Mouse (Mus musculus): ENCODE measurements at regions not wholly inside any gene's neighbourhood (a gene's known extent, or its start where the extent isn't known, plus 50 kb on each side); places are given as distances from the start of the nearest gene placed in this dataset.
"Not testable (repeated sequence)": the region's sequence is repeated elsewhere in the genome, so short reads cannot be mapped to it uniquely, and the experiment has no call there.

DNA sequence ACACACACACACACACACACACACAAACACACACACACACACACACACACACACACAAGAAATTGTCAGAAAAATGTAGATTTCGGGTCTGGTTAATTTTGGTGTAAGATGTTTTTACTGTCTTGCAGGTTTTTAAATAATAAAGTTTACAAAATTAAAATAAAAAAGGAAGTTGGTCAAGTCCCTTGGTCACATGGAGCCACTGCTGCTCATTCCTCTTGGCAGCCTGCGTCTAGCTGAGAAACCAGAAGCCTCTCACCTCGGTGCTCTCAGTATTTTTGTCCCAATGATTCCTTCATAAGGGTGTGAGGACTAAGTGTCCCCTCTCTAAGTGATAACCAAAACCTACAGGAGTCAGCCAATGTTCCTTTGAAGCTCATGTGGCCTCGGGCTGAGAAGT lies 76.8 kb upstream of the Smg1 start:
- no peaks in the 10 kb centered on the region for H3K9me3 ChIP-seq
- no peak overlapping the region for H3K9ac ChIP-seq
- 90% methylated on average over 4 of the region's 4 CpGs for WGBS
- no peak for ATAC-seq (ENCODE audit: low FRiP score, low read depth)
- H3K4me1 ChIP-seq = no peaks in the 10 kb centered on the region
- no peak overlapping the region for H3K27ac ChIP-seq
- 0 out of 2 replicates have a peak, but pooled peaks cover 4% of the 10 kb centered on the region for H3K27me3 ChIP-seq (replicated peaks)
- no peak overlapping the region for H3K4me2 ChIP-seq (replicated peaks)
- H3K36me3 ChIP-seq = no peaks in the 10 kb centered on the region
- H3K4me3 ChIP-seq = no peak overlapping the region

DNA sequence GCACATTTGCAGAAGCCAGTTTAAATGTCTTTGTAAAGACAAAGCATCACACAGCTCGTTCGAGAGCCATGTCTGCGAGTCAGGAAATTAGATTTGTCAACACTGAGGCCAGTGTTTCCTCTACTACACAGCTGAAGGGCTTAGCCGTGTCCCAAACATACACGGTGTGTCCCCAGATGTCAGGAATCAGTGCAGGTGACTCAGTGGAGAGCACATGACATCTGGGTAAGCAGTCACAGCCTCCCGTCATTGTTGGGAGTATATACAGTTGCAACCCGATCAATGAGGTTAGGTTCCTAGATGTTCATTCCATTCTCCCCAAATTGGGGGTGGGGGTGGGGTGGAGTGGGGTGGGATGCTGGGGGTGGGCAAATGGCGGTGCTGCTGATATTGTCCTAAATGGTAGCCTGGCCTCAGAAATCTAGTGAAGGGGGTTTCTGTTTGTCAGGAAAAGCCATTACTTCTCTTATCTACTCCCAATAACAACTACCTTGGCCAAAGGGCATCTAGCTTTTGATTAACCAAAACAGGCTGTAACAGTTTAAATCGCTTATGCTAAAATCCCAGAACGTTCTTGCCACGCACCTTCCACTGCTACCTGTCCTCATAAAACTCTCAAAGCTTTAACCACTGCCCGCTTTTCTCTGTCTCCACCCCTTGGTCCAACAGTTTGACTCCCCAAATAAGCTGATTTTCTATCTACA lies 75.1 kb upstream of the Smg1 start:
- no peak for ATAC-seq (ENCODE audit: low FRiP score, low read depth)
- Histone ChIP-seq H3K4me3 (no peak overlapping the region), H3K27me3 (replicated peaks) (0 out of 2 replicates have a peak, but pooled peaks cover 4% of the 10 kb centered on the region), H3K9ac (no peak overlapping the region), H3K27ac (no peak overlapping the region), H3K4me2 (replicated peaks) (no peak overlapping the region), H3K4me1 (no peaks in the 10 kb centered on the region), H3K36me3 (no peaks in the 10 kb centered on the region), H3K9me3 (no peaks in the 10 kb centered on the region)
- WGBS = 84% methylated on average over 12 of the region's 12 CpGs

DNA sequence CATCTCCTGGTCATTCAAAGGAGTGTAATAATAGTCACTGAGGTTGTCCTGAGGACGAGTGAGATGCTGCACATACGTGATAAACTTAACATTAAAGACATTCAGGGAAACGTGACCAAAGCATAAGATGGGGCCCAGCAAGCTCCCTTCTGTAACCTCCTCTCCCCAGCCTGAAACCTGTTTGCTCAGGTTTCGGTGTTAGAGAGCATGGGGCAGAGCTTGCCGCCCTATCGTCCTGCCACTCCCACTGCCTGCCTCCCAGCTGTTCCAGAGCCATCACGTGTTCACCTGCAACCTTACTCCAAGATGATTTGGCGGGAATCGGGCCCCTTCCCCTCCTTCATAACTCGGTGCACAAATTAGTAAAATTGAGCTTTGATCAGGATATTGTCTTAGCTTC lies 71.4 kb upstream of the Smg1 start:
- not testable (repeated sequence) for H3K27me3 ChIP-seq (replicated peaks); H3K4me1 ChIP-seq
- WGBS = 72% methylated on average over 10 of the region's 10 CpGs

DNA sequence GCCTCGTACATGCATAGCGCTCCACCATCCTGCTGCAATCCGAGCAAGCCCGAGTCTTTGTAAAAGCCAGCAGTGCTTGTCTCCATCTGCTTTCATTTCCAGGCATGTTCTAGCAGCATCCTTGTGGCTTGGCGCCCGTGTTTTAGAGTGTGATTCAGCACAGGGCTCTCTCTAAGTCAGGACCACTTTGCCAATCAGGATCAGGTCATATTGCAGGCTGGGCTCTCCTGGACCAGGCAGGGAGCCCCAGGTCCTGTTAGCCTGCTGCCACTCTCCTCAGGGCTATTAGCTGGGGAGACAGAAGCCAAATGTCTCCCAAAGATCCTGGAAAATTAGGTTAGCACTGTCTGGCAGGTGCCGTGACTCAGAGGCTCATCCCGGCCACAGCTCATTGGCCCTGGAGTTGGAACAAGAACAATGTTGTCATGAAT lies 70.8 kb upstream of the Smg1 start:
- Histone ChIP-seq H3K4me3 (no peak overlapping the region), H3K4me2 (replicated peaks) (no peak overlapping the region), H3K36me3 (no peaks in the 10 kb centered on the region), H3K4me1 (no peaks in the 10 kb centered on the region), H3K27ac (no peak overlapping the region), H3K9me3 (no peaks in the 10 kb centered on the region), H3K9ac (no peak overlapping the region), H3K27me3 (replicated peaks) (no peaks in the 10 kb centered on the region)
- no peak for ATAC-seq (ENCODE audit: low FRiP score, low read depth)
- WGBS = 86% methylated on average over 8 of the region's 8 CpGs

More for the DNA sequence above, 71.4 kb upstream of the Smg1 start:
- not testable (repeated sequence) for H3K9me3 ChIP-seq; H3K27ac ChIP-seq; H3K4me2 ChIP-seq (replicated peaks); H3K4me3 ChIP-seq; H3K9ac ChIP-seq; ATAC-seq (ENCODE audit: low FRiP score, low read depth); H3K36me3 ChIP-seq

DNA sequence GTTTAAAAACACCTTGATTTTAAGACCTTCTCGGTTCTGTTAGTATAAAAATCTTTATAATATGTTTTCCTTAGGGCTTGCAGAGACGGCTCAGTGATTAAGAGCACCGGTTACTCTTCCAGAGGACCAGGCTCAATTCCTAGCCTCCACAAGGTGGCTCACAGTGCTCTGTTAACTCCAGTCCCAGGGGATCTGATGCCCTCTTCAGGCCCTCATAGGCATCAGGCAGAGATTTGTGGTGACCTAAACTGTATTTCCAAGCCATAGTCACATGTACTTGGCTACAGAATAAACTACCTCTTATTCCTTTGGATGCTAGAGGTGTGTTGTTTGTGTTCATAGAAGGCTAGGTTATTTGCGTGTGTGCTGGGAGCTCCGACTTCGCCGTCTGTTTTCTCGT lies 70.3 kb upstream of the Smg1 start:
- Histone ChIP-seq H3K9me3 (no peaks in the 10 kb centered on the region), H3K4me3 (no peak overlapping the region), H3K36me3 (no peaks in the 10 kb centered on the region), H3K4me1 (no peaks in the 10 kb centered on the region), H3K9ac (no peak overlapping the region), H3K27me3 (replicated peaks) (no peaks in the 10 kb centered on the region), H3K27ac (no peak overlapping the region), H3K4me2 (replicated peaks) (no peak overlapping the region)
- no peak for ATAC-seq (ENCODE audit: low FRiP score, low read depth)
- WGBS = 78% methylated on average over 8 of the region's 8 CpGs

DNA sequence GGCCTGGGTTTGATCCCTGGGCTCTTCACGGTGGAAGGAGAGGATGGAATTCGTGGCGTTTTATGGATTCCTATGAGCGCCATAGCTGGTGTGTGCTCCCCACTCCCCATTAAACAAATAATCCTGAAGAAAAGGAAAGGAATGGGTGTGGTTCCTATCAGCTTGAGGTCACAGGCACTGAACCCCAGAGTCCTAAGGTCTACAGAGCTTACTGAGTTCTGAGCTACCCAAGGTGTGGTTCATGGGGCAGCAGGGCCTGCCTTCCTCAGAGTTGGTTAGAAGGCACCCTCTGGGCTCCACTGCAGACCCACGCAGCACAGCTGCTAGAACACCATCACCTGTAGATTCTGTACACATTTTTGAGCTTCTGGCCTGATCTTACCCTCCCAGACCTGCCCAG lies 66.3 kb upstream of the Smg1 start:
- ATAC-seq (ENCODE audit: low FRiP score, low read depth) = no peak
- H3K4me1 ChIP-seq = no peaks in the 10 kb centered on the region
- no peak overlapping the region for H3K9ac ChIP-seq
- H3K36me3 ChIP-seq = no peaks in the 10 kb centered on the region
- H3K4me3 ChIP-seq = no peak overlapping the region
- H3K4me2 ChIP-seq (replicated peaks) = no peak overlapping the region
- no peak overlapping the region for H3K27ac ChIP-seq
- no peaks in the 10 kb centered on the region for H3K9me3 ChIP-seq
- no peaks in the 10 kb centered on the region for H3K27me3 ChIP-seq (replicated peaks)
- 81% methylated on average over 5 of the region's 5 CpGs for WGBS

DNA sequence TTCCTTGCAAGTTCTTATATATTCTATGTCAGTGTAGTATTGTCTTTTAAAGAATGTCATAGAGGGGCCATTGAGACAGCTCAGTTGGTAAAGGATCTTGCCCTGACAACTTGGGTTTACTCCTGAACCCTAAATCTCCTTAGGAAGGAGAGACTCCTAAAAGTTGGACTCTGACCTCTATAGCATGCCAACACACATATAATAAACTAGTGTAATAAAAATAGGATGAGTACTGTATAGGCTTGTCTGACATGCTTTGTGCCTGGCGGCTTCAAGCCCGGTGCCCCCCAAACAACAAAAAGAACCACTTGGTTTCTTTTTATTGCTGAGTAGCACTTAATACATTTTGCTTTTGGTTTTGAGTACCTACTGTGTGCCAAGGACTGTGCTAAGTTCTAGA lies 65.4 kb upstream of the Smg1 start:
- Histone ChIP-seq H3K27ac (no peak overlapping the region), H3K4me3 (no peak overlapping the region), H3K9me3 (no peaks in the 10 kb centered on the region), H3K4me2 (replicated peaks) (no peak overlapping the region), H3K4me1 (no peaks in the 10 kb centered on the region), H3K27me3 (replicated peaks) (no peaks in the 10 kb centered on the region), H3K36me3 (no peaks in the 10 kb centered on the region), H3K9ac (no peak overlapping the region)
- 91% methylated on average over 2 of the region's 2 CpGs for WGBS
- ATAC-seq (ENCODE audit: low FRiP score, low read depth) = no peak

DNA sequence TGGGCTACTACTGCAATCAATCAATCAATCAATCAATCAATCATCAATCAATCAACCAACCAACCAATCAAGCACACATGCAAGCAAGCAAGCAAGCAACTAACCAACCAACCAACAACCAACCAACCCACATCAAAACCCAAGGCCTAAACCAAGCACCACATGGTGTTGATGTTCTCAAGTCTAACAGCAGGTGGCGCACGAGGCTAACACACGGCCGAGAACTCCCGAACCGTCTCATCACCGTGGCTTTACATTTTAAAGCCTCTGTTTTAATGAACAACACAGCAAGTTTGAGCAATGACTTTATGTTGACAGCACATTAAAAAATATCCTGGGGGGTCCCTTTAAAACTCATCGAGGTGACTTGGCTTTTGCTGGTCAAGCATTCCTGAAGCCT lies 61.3 kb upstream of the Smg1 start:
- Histone ChIP-seq H3K4me1 (no peaks in the 10 kb centered on the region), H3K9me3 (no peaks in the 10 kb centered on the region), H3K9ac (no peak overlapping the region), H3K27ac (no peak overlapping the region), H3K4me2 (replicated peaks) (0 out of 2 replicates have a peak overlapping the region, but pooled peaks have one; percentile 18), H3K36me3 (no peaks in the 10 kb centered on the region), H3K27me3 (replicated peaks) (no peaks in the 10 kb centered on the region), H3K4me3 (no peak overlapping the region)
- under 1% methylated on average over 8 of the region's 8 CpGs for WGBS
- ATAC-seq (ENCODE audit: low FRiP score, low read depth) = no peak

DNA sequence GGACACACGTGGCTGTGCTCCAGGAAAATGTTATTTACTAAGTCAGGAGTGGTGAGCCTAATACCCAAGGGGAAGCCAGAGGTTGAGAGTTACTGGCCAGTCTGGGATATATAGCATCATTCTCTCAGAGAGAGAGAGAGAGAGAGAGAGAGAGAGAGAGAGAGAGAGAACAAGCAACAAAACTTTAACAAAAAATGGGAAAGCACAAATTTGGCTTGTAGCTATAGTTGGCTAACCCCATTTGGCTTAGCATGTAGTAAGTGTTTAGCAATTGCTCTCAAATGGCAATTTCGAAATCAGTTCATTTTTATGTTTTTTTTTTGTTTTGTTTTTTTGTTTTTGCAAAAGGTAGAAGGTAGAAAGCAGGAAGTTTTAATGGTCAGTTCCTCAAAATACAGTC lies 60.9 kb upstream of the Smg1 start:
- H3K9me3 ChIP-seq = no peaks in the 10 kb centered on the region
- ATAC-seq (ENCODE audit: low FRiP score, low read depth) = no peak
- no peak overlapping the region for H3K9ac ChIP-seq
- no peaks in the 10 kb centered on the region for H3K27me3 ChIP-seq (replicated peaks)
- no peak overlapping the region for H3K4me2 ChIP-seq (replicated peaks)
- 71% methylated on average over 2 of the region's 2 CpGs for WGBS
- no peaks in the 10 kb centered on the region for H3K36me3 ChIP-seq
- no peaks in the 10 kb centered on the region for H3K4me1 ChIP-seq
- H3K27ac ChIP-seq = no peak overlapping the region
- no peak overlapping the region for H3K4me3 ChIP-seq

DNA sequence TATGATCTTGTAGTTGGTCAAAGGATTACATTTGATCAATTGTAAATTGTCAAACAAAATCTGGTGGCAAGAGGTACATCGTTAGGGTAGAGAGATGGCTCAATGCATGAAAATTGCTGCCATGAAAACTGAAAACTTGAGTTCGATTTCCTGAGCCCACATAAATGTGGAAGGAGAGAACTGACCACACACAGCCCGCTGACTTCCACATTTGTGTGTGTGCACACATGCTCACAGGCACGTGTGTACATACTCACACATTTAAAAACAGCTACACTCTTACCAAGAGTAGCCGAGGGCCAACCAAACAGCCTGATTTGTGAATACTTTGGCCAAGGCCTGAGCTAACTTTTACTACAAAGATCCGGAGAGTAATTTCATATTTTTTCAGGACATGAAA lies 60.5 kb upstream of the Smg1 start:
- H3K4me3 ChIP-seq = no peak overlapping the region
- 87% methylated on average over 6 of the region's 6 CpGs for WGBS
- H3K4me2 ChIP-seq (replicated peaks) = no peak overlapping the region
- no peaks in the 10 kb centered on the region for H3K4me1 ChIP-seq
- no peaks in the 10 kb centered on the region for H3K27me3 ChIP-seq (replicated peaks)
- no peak overlapping the region for H3K27ac ChIP-seq
- no peaks in the 10 kb centered on the region for H3K36me3 ChIP-seq
- no peak for ATAC-seq (ENCODE audit: low FRiP score, low read depth)
- H3K9ac ChIP-seq = no peak overlapping the region
- no peaks in the 10 kb centered on the region for H3K9me3 ChIP-seq

DNA sequence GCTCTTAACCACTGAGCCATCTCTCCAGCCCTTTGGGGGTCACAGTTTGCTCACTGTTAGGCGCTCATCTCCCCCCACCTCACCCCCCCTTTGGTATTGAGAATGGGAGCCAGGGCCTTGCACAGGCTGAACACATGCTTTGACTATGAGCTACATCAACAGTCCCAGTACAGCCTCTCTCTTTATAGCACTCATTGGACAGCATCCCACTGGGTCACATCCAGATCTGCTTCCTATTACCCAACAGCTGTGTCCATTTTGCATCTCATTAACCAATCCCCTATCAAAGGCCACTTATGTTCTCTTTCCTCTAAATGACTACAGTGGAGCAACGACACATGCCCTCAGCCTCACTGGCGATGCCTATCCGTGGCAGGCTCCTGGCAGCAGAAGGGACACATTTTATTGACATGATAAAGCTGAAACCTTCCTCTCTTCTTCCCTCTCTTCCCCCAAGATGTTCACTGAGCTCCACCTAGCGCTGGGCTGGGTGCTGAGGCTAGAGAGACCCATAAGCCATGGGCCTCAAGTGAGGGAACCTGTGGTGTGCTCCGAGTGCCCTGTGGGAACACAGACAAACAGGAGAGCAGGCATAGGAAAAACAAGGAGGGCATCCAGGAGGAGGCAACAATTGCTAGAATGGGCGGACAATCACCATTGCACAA lies 57.3 kb upstream of the Smg1 start:
- Histone ChIP-seq H3K9me3 (no peaks in the 10 kb centered on the region), H3K36me3 (no peaks in the 10 kb centered on the region), H3K27me3 (replicated peaks) (no peaks in the 10 kb centered on the region), H3K9ac (no peak overlapping the region), H3K4me3 (no peak overlapping the region), H3K4me2 (replicated peaks) (no peak overlapping the region), H3K4me1 (0 out of 2 replicates have a peak, but pooled peaks cover 5% of the 10 kb centered on the region), H3K27ac (no peak overlapping the region)
- WGBS = 69% methylated on average over 7 of the region's 7 CpGs
- ATAC-seq (ENCODE audit: low FRiP score, low read depth) = no peak

DNA sequence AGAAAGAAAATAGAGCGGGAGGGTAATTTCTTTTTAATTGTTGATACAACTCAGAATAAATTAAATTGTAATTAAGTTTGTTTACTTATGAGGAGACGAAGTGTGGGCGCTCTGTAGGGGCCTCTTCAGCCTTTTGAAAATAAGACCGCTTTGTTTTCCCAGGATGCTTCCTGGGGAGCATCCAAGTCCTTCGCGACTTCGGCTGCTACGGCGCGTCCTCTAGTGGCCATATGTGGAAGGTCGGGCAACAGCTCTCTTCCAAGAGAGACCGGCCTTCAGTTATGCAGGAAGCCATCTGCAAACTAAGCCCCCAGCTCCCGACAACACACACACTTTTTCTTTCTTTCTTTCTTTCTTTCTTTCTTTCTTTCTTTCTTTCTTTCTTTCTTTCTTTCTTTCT lies 54.1 kb upstream of the Smg1 start:
- H3K4me1 ChIP-seq = 0 out of 2 replicates have a peak, but pooled peaks cover 5% of the 10 kb centered on the region
- H3K9me3 ChIP-seq = peaks cover 8% of the 10 kb centered on the region; the same call in 1 of the 2 replicates
- ATAC-seq (ENCODE audit: low FRiP score, low read depth) = peak; percentile 59
- no peak overlapping the region for H3K9ac ChIP-seq
- WGBS = under 1% methylated on average over 13 of the region's 13 CpGs
- no peaks in the 10 kb centered on the region for H3K36me3 ChIP-seq
- H3K27me3 ChIP-seq (replicated peaks) = no peaks in the 10 kb centered on the region
- H3K27ac ChIP-seq = no peak overlapping the region
- peak overlapping the region; percentile 35 for H3K4me2 ChIP-seq (replicated peaks)
- no peak overlapping the region for H3K4me3 ChIP-seq
